Mouse (Mus musculus): ENCODE results near the gene 1700030J22Rik.

GRCm38 (mm10) chr8:116921337-116922059 is 57.3 kb downstream of the 1700030J22Rik start, which contains the start of the genes Cmc2 and Cenpn:
- TF ChIP-seq CTCF (IDR thresholded peaks at IDR 0.05; ENCODE audit: borderline replicate concordance, control insufficient read depth, extremely low read depth, insufficient read depth, low read length, poor library complexity) (0 out of 2 replicates have a peak, but pooled peaks have one; percentile 6), POLR2A (IDR thresholded peaks at IDR 0.05; ENCODE audit: control insufficient read depth, extremely low read depth, insufficient read depth, low read length, poor library complexity) (peak; percentile 75; the same call in 1 of the 2 replicates)

Data from thymus, adult 2 months (tissue).